Mouse (Mus musculus) frontal cortex, postnatal 25 days (tissue): ENCODE data around the gene Ube2g1.
"Not testable (repeated sequence)": the region's sequence is repeated elsewhere in the genome, so short reads cannot be mapped to it uniquely, and the experiment has no call there.

Experiments
- DNase-seq, 2 experiments: peaks; one replicate each; pipeline ENCODE4 v3.0.0; 2022; ENCODE audit warnings: low spot score in 2 of 2

Ube2g1 gene

DNA sequence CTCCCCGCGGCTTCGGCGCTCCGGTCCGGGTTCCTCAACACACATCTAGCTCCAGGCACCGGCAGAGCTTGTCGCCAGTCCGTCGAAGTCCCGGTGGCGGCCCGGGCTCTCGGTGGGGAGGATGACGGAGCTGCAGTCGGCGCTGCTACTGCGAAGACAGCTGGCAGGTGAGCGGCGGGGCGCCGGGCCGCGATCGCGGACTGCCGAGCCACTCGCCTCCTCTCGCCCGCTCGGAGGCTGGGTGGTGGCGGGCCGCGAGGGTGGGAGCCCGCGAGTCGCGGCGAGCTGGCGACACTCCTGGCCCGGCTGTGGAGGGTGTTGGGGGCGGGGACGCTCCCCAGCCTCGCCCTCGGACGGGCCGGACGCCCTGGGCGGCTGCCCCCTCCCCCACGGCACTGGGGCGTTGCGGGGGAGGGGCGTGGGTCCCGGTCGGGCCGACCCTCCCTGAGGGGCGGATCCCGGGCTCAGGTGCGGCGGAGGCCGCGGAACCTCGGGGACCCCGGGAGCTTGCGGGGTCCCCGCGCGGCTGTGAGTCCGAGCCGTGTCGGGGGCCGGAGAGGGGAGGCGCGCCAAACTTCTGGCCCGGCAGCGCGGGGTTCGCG, 487 bp downstream of the Ube2g1 start:
- no peak for DNase-seq

- peak; percentile 71 to 78 for DNase-seq
Measured at GRCm38 (mm10) chr11:72608071-72608679, 1.1 kb downstream of the Ube2g1 start.

- no peak for DNase-seq
Measured at GRCm38 (mm10) chr11:72609242-72609641, 2.2 kb downstream of the Ube2g1 start.

- DNase-seq = not testable (repeated sequence)
Measured at GRCm38 (mm10) chr11:72614336-72614735, 7.3 kb downstream of the Ube2g1 start.

DNA sequence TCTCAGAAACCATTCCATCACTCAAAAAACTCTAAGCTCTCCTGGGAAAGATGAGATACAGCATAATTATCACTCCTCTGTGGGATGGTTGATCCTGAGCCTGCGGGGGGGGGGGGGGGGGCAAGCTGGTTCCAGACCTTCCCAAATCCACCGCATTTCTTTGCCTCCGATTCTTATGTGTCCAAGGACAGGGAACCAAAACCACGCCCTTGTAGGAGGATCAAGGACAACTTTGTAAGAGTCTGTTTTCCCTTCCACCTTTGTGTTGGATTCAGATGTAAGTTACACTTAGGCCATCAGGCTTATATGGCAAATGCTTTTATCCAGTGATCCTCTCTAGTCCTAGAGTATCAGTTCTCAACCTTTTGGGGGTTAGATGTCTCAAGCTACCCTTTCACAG, 8.8 kb downstream of the Ube2g1 start:
- no peak for DNase-seq

GRCm38 (mm10) chr11:72618476-72618875, 11.4 kb downstream of the Ube2g1 start:
- no peak for DNase-seq

- DNase-seq = no peak
Measured at GRCm38 (mm10) chr11:72642730-72643129, 35.6 kb downstream of the Ube2g1 start.

- no peak for DNase-seq
Measured at GRCm38 (mm10) chr11:72645386-72645785, 38.3 kb downstream of the Ube2g1 start.

DNA sequence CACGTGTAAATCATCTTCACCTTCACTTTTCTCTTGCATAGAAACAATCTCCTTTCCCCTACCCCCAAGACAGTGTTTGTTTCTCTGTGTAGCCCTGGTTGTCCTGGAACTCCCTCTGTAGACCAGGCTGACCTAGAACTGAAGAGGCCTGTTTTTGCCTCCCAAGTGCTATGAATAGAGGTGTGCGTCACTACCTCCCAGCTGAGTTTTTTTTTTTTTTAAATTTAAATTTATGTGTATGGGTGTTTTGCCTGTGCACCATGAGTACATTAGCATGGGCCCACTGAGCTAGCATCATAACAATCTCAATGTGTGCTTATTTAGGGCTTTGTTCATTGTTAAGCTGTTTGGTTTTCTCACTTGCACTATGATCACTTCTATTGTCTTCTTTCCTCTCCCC, 43.3 kb downstream of the Ube2g1 start:
- no peak for DNase-seq

DNA sequence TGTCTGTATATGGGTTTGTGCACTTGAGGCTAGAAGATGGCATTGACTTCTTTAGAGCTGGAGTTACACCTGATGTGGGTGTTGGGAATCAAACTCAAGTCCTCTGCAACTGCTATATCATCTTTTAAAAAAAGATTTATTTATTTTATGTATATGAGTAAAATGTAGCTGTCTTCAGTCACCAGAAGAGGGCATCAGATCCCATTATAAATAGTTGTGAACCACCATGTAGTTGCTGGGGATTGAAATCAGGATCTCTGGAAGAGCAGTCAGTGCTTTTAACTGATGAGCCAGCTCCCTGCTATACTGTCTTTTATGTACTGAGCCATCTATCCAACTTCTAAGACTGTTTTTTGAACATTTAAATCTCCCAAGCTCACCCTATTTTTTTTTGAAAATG, 52.8 kb downstream of the Ube2g1 start:
- no peak for DNase-seq

DNA sequence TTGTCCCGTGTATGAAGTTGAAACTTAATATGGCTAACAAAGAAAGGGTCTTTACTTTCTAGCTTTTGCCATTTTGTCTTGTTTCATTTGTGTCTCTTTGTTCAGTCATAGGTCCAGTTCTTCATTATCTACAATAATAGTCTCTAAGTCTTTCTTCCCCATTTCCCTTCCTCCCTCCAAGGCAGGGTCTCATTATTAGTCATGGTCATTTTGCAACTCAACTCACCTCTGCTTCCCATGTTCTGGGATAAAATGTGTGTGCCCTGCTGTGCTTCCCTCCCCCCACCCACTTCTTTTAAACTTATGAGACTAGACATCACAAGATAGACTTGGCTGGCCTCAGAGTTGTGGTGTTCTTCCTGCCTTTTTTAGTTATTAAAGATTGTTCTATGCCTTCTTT, 53.3 kb downstream of the Ube2g1 start:
- no peak for DNase-seq

DNA sequence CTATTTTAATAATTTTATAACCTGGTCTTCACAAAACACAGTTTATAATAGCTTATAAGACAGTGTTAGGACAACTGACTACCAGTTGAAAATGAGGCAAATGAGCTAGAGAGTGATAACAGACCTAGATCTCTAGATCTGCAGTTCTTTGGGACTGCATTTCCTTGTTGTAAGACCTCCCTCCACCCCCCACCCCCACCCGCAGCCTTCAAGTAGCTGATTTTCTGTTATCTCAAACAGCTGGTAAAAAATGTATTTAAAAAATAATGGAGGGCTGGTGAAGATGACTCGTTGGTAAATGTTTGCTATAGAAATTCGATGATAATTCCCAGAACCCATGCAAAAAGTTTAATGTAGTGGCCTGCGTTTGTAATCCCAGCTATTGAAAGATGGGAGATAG, 57.6 kb downstream of the Ube2g1 start:
- no peak for DNase-seq

DNA sequence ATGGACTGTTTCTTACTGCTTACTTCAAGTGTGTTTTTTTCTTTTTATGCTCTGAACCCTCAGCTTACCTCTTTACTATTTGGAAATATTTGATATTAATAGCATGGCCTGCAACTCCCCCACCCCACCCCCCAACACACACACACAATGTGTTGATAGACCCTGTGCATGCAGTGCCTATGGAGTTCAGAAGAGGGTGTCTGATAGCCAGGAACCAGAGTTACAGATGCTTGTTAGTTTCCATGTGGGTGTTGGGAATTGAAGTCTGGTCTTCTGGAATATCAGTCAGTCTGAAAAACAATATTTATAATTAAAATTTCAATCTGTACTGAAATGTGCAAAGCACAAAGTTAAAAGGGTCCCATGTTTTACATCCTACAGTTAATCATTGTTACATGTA, 63.6 kb downstream of the Ube2g1 start:
- no peak for DNase-seq

GRCm38 (mm10) chr11:72671294-72671988, 64.4 kb downstream of the Ube2g1 start:
- DNase-seq = no peak

- no peak for DNase-seq
Measured at GRCm38 (mm10) chr11:72672438-72672837, 65.4 kb downstream of the Ube2g1 start.

- no peak for DNase-seq
Measured at GRCm38 (mm10) chr11:72675280-72675679, 68.2 kb downstream of the Ube2g1 start.

GRCm38 (mm10) chr11:72680726-72681125, 73.6 kb downstream of the Ube2g1 start:
- DNase-seq = no peak

DNA sequence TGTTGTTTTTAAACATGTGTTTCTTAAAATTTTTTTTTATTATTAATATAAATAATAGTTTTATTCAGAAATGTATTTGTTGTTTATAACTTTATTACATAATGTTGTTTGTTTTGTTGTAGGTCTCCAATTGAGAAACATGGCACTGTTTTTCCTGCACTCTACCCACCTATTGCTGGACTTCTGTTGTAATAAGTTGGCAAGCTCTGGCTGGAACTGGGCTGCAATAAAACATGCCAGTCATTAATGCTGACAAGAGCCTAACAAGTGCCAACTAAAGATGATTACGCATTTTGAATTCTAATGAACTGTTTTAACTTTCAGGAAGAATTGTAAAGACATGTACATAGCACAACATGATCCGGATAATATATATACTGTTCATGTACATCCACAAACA, 76.3 kb downstream of the Ube2g1 start:
- DNase-seq = no peak

GRCm38 (mm10) chr11:72686697-72687096, 79.6 kb downstream of the Ube2g1 start:
- DNase-seq = no peak

- DNase-seq = no peak
Measured at GRCm38 (mm10) chr11:72688242-72688641, 81.2 kb downstream of the Ube2g1 start.

GRCm38 (mm10) chr11:72689115-72689514, 82.0 kb downstream of the Ube2g1 start:
- DNase-seq = no peak

DNA sequence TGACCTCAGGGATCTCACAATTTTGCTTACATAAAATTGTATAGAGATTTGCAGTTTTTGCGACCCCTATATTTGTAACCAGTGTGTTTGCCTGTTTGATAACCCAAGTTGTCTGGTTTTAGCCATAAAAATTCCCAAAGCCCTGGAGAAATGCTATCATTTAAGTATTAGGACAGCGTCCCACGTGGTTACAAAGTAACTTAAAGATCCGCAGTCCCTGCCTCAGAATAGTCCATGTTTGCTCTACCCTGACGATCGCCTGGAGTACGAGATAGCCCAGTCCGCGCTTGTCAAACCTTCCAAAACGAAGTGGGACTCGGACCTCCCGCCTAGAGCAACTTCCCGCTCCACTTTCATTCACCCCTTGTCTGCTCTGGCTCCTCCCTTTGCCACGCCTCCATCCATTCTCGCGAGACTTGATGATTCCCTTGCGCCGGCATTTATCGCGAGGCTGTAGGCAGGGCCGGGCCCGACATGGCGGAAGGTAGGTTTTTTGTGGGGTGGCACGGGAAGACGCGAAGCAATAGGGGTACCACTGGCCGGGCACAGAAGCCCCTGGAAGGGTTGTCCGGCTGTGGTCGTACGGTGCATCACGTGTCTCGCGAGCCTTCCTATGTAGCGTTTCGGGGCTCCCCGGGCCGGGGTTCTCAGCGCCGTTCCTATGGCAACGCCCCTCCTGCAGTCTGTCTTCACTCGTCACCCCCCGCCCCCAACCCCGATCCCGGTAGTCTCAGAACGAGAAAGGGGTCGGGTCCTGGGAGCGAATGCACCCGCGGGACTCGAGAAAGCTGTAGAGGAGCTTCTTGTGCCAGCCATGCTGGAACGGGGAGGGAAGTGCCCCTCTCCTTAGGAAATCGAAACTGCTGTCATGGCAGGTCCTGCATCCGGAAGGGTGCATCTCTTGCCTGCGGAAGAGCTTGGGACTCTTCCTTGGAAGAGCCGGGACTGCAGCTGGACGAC, 82.7 kb downstream of the Ube2g1 start, which contains the start of gene Ankfy1:
TSS of gene Ankfy1 (plus strand) at position 456 of the 960 bp plus-strand sequence.
- DNase-seq = peak; percentile 90 to 93
